Mouse (Mus musculus): ENCODE results near the gene Fam129a.

GRCm38 (mm10) chr1:151585647-151586046 is 14.7 kb downstream of the Fam129a start:
- TF ChIP-seq CTCF (IDR thresholded peaks at IDR 0.05; ENCODE audit: low read depth, low read length) (no peak), EP300 (IDR thresholded peaks at IDR 0.05; ENCODE audit: insufficient read depth, low read depth, low read length) (no peak), POLR2A (IDR thresholded peaks at IDR 0.05; ENCODE audit: insufficient read depth, low read length) (no peak)

Data from ES-Bruce4 (cell line).